Mouse (Mus musculus): ENCODE data around the gene Cant1. TPM values are rescaled to one million over a fixed set of nuclear protein-coding genes. Genes with fewer than 3 reads are reported as not detected.
A peak's percentile ranks its signal among the peaks of the same experiment; 100 is the strongest.

Gene Cant1
- 10 to 100 TPM; 14.6 to 66.9 (median 38.8) TPM for total RNA-seq (2018; cell fraction: chromatin; rRNA removed)
- 10 to 100 TPM; 34.1 to 65.0 (median 51.3) TPM for total RNA-seq (2018; cell fraction: cytosol; rRNA removed)
- 100 to 1,000 TPM in 2 of 26 experiments, 10 to 100 TPM in 24; 28.3 to 108 (median 70.5) TPM for total RNA-seq (2018; cell fraction: nucleus; rRNA removed)
- polyA plus RNA-seq (2018): 40.2 to 59.3 TPM (median 42.1 TPM) in 3 replicates

GRCm38 (mm10) chr11:118418834-118419504 lies at the start of gene Cant1:
Gene Cant1, minus strand, starts transcription at chr11:118419086.
- Histone ChIP-seq H3K79me2 (ENCODE audit: inconsistent target) (peaks cover 47% of the 10 kb centered on the region), H3K4me3 (ENCODE audit: inconsistent target) (peak within 1 kb of the TSS; percentile 85), H3K27ac (peak within 1 kb of the TSS; percentile 63), H3K36me3 (ENCODE audit: inconsistent target) (peaks cover 21% of the 10 kb centered on the region; the same call in 1 of the 2 replicates)
- WGBS (ENCODE audit: missing documents): under 1% methylated on average over 50 of the region's 50 CpGs

DNA sequence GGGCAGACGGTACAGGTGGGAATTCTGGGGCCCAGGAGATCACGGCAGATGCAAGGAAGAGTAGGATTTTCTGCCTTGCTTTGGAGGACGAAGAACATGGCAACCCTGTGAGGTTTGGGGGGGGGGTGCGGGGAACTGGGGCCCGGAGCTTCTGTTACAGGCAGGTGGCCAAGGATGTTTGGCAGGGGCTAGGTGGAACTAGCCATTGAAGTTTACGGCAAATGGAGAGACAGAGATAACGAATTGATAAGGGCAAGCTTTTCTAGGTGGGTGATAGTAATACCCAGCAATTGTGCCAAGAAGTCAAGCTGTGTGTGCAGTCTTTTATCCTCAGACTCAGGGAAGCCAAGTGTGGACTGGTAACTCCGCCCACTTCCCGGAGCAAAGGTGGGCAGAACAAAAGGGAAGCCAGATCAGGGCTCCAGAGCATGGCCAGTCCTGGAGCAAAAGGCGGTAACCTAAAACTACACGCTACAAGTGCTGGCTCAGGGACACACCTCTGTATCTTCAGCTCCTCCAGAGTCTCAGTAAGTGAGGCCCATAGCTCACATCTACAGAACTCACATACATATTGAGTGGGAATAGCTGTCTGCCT lies 48.7 kb upstream of the Cant1 start:
- Histone ChIP-seq H3K4me3 (ENCODE audit: inconsistent target) (no peak overlapping the region), H3K27ac (no peak overlapping the region), H3K36me3 (ENCODE audit: inconsistent target) (no peaks in the 10 kb centered on the region), H3K79me2 (ENCODE audit: inconsistent target) (no peaks in the 10 kb centered on the region)
- WGBS (ENCODE audit: missing documents): 46% methylated on average over 9 of the region's 11 CpGs

DNA sequence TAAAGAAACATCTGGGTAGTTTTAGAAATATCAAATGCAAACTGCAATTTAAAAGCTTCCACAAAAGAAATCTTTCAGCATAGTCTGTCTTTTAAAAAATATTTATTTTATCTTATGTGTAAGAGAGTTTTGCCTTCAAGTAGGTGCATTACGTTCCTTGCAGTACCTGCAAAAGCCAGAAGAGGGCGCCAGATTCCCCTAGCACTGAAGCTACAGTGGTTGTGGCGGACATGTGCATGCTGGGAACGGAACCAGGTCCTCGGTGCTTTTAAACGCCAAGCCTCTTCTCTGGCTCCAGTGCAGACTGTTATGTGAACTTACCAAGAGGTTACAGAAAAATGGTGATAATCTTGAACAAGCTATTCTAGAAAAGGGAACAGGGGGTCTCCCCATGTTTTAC lies 41.4 kb upstream of the Cant1 start:
- WGBS (ENCODE audit: missing documents): 85% methylated on average over 6 of the region's 6 CpGs
- H3K79me2 ChIP-seq (ENCODE audit: inconsistent target): no peaks in the 10 kb centered on the region
- H3K4me3 ChIP-seq (ENCODE audit: inconsistent target): no peak overlapping the region
- no peaks in the 10 kb centered on the region for H3K36me3 ChIP-seq (ENCODE audit: inconsistent target)
- peak overlapping the region; percentile 87; the same call in 1 of the 2 replicates for H3K27ac ChIP-seq

- H3K27ac ChIP-seq: peak overlapping the region; percentile 87
- H3K79me2 ChIP-seq (ENCODE audit: inconsistent target): no peaks in the 10 kb centered on the region
- WGBS (ENCODE audit: missing documents): 33% methylated on average over 3 of the region's 4 CpGs
- no peaks in the 10 kb centered on the region for H3K36me3 ChIP-seq (ENCODE audit: inconsistent target)
- H3K4me3 ChIP-seq (ENCODE audit: inconsistent target): no peak overlapping the region
These were observed 40.6 kb upstream of the Cant1 start for GRCm38 (mm10) chr11:118459536-118459935.

DNA sequence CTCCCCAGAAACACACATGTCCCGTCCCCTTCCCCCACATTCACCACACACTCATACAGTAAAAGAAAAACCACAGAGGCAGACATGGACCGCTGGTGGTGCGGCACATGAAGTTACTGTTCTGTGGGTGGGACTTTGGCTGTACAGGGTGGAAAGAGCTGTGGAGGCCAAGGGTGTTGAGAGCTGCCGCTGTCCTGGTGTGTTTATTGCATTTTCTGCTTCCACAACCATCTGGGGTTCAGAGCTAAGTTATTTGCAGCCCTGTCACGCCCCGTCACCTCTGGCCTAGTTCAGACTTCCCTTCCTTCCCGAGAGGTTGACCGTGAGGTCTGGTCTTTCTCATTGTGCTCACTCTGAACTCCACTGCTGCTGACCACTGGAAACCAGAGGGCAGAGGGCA lies 40.2 kb upstream of the Cant1 start:
- Histone ChIP-seq H3K4me3 (ENCODE audit: inconsistent target) (no peak overlapping the region), H3K79me2 (ENCODE audit: inconsistent target) (no peaks in the 10 kb centered on the region), H3K36me3 (ENCODE audit: inconsistent target) (no peaks in the 10 kb centered on the region), H3K27ac (peak overlapping the region; percentile 87)
- WGBS (ENCODE audit: missing documents): 2% methylated on average over 7 of the region's 8 CpGs

DNA sequence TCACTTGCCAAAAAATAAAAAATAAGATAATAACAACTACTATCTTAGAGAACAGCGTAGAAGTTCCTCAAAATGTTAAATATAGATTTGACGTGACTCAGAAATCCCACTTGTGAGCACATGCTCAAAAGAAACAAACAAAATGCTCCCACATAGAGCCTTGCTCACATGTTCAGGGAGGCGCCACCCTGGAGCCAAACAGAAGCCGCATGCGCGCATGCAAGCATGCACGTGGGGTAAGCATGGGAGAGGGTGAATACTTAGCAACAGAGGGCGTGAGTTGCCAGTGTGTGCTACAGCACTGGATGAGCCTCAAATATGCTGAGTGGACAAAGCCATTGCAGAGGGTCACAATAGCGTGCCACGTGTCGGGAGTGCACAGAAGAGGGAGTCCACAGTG lies 38.1 kb upstream of the Cant1 start:
- H3K36me3 ChIP-seq (ENCODE audit: inconsistent target): no peaks in the 10 kb centered on the region
- WGBS (ENCODE audit: missing documents): 43% methylated on average over 11 of the region's 11 CpGs
- H3K4me3 ChIP-seq (ENCODE audit: inconsistent target): no peak overlapping the region
- H3K79me2 ChIP-seq (ENCODE audit: inconsistent target): no peaks in the 10 kb centered on the region
- peak overlapping the region; percentile 87 for H3K27ac ChIP-seq

DNA sequence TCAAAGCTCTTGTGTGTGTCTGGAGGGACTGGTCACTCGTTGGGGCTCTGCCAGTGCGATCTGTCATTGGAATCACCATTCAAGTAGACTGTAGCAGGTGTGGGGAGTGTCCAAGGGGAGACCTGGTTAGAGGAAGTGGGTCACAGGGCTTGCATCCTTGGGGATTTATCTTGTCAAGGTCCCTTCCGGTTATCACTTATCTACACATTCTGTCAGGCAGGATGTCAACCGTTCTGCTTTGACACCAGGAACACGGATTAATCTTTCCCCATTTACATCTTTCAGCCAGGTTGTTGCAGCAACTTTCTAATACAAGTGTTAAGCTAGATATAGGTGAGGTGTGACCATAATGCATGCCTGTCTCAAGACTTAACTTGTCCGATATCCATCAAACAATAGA lies 36.9 kb upstream of the Cant1 start:
- no peaks in the 10 kb centered on the region for H3K79me2 ChIP-seq (ENCODE audit: inconsistent target)
- WGBS (ENCODE audit: missing documents): 93% methylated on average over 6 of the region's 6 CpGs
- H3K4me3 ChIP-seq (ENCODE audit: inconsistent target): no peak overlapping the region
- no peaks in the 10 kb centered on the region for H3K36me3 ChIP-seq (ENCODE audit: inconsistent target)
- H3K27ac ChIP-seq: peak overlapping the region; percentile 87

DNA sequence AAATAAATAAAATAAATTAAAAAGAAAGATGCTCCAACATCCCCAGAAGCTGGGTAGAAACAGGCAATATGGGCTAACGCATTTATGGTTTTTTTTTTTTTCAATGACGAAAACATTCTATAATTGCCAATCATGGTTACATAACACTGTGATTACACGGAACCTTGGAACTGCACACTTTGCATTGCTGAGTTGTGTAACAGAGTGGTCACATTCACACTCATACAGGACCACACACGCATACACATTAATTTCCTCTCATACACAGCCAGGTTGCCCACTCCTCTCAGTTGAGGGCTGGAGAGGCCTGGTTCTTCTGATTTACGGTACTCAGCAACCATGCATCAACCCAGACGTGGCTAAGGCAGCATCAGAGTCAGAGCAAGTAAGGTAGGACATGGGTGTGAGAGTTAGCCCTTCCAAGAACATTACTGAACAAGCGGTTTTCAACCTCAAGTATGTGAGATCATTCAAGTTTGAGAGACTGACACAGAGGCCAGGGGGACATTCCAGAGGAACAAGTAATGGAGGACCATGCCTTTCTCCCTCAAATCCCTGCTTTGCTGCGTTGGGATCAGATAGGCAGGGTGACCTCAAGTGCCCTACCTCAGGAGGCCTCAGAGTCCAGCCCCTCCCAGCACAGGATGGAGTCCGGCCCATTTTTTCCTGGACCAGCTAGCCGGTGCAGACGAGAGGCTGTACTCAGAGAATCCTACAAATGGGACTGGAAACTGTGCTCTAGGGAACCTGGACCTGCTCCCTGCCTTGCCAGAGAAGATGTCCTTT lies 35.2 kb upstream of the Cant1 start:
- Histone ChIP-seq H3K36me3 (ENCODE audit: inconsistent target) (no peaks in the 10 kb centered on the region), H3K4me3 (ENCODE audit: inconsistent target) (no peak overlapping the region), H3K79me2 (ENCODE audit: inconsistent target) (no peaks in the 10 kb centered on the region), H3K27ac (no peak overlapping the region)
- WGBS (ENCODE audit: missing documents): 86% methylated on average over 11 of the region's 11 CpGs

- WGBS (ENCODE audit: missing documents): 95% methylated on average over 2 of the region's 2 CpGs
- Histone ChIP-seq H3K36me3 (ENCODE audit: inconsistent target) (no peaks in the 10 kb centered on the region), H3K27ac (no peak overlapping the region), H3K4me3 (ENCODE audit: inconsistent target) (no peak overlapping the region), H3K79me2 (ENCODE audit: inconsistent target) (no peaks in the 10 kb centered on the region)
These were observed 34.1 kb upstream of the Cant1 start for GRCm38 (mm10) chr11:118452955-118453354.

DNA sequence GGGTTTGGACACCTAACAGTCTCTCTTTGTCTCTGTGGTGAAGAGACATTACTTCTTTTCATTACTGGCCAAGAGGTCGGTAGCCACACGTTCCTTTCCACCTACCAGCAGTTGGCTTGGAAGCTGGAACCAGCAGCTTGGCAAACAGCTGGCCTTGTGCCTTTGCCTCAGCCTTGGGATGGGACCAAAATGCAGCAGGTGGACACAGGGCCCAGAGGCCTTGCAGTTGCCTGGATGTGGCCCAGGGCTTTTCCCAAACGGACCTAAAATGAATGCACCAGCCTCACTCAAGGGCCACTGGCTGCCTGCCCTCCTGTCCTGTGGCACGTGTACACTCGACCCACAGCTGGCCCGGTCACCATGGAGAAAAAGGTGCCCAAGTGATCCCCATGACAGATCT lies 32.3 kb upstream of the Cant1 start:
- 94% methylated on average over 6 of the region's 6 CpGs for WGBS (ENCODE audit: missing documents)
- Histone ChIP-seq H3K4me3 (ENCODE audit: inconsistent target) (no peak overlapping the region), H3K36me3 (ENCODE audit: inconsistent target) (no peaks in the 10 kb centered on the region), H3K27ac (no peak overlapping the region), H3K79me2 (ENCODE audit: inconsistent target) (no peaks in the 10 kb centered on the region)

DNA sequence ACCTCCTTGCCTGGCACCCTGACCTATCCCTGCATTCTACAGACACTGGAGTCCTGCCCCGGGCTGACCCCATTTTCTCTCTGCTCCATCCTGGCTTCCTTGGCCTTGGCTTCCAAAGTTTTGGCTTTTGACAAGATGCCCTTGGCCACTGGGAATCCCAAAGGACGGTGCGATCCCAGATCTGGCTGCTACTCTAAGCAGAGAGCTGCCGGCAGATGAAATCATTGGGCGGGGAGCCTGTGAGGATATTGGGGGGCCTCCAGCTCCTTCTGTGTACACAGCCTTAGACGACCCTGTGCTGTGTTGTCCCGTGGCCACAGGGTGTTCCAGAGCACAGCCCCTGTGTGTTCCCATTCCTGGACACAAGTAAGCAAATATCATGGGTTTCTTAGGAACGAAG lies 29.5 kb upstream of the Cant1 start:
- 93% methylated on average over 8 of the region's 8 CpGs for WGBS (ENCODE audit: missing documents)

DNA sequence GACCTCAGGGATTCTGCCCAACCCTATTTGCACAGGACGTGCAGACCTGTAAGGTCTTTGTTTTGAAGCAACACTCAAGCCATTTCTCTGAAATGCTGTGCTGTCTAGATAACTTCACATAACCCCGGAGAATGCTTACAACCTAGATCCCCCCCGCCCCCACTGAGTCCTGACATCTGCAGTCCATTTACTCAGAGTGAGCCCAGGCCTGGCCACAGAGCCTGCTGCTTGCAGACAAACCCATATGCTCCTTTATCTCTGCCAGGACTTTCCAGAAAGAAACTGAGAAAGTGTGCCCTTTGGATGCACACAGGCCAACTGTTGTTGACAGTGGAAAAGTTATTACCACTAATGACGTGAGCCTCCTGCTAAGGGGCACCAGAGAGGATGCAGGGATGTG lies 28.5 kb upstream of the Cant1 start:
- H3K36me3 ChIP-seq (ENCODE audit: inconsistent target): no peaks in the 10 kb centered on the region
- H3K79me2 ChIP-seq (ENCODE audit: inconsistent target): no peaks in the 10 kb centered on the region
- 98% methylated on average over 4 of the region's 4 CpGs for WGBS (ENCODE audit: missing documents)
- H3K27ac ChIP-seq: no peak overlapping the region
- H3K4me3 ChIP-seq (ENCODE audit: inconsistent target): no peak overlapping the region

More for the DNA sequence above, 29.5 kb upstream of the Cant1 start:
- no peaks in the 10 kb centered on the region for H3K79me2 ChIP-seq (ENCODE audit: inconsistent target)
- H3K36me3 ChIP-seq (ENCODE audit: inconsistent target): no peaks in the 10 kb centered on the region
- no peak overlapping the region for H3K4me3 ChIP-seq (ENCODE audit: inconsistent target)
- no peak overlapping the region for H3K27ac ChIP-seq

DNA sequence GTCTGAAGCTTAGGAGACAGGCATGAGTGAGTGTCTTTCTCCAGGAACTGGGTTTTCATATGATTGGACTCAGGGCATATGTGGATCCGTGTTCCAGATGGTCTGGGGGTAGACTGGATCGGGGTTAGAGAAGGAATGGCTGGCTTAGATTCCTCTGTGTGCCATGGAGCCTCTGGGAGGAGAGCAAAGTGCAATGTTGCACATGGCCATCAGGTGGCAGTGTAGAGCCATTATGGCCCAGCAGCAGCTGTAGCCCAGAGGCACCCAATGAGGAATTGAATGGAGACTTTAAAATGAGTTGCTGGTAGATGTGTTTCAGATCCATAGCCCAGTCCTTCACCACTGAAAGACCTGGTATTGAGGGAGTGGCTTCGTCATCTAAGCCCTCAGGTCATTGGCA lies 27.0 kb upstream of the Cant1 start:
- H3K4me3 ChIP-seq (ENCODE audit: inconsistent target): no peak overlapping the region
- H3K36me3 ChIP-seq (ENCODE audit: inconsistent target): no peaks in the 10 kb centered on the region
- 13% methylated on average over 3 of the region's 3 CpGs for WGBS (ENCODE audit: missing documents)
- H3K27ac ChIP-seq: no peak overlapping the region
- no peaks in the 10 kb centered on the region for H3K79me2 ChIP-seq (ENCODE audit: inconsistent target)

- Histone ChIP-seq H3K27ac (no peak overlapping the region), H3K4me3 (ENCODE audit: inconsistent target) (no peak overlapping the region), H3K79me2 (ENCODE audit: inconsistent target) (no peaks in the 10 kb centered on the region), H3K36me3 (ENCODE audit: inconsistent target) (no peaks in the 10 kb centered on the region)
- WGBS (ENCODE audit: missing documents): 38% methylated on average over 11 of the region's 11 CpGs
These were observed 24.5 kb upstream of the Cant1 start for GRCm38 (mm10) chr11:118443201-118443970.
